Mouse (Mus musculus) cerebellum, adult 2 months (tissue): ENCODE results near the gene Npr1.

Experiments
- CTCF ChIP-seq: fragments of 200-500 bp; IDR thresholded peaks from 2 replicates; pipeline ENCODE4 v1.5.1; 2011; ENCODE audit warnings: low read depth, mild to moderate bottlenecking, control low read depth, low read length, moderate library complexity, borderline replicate concordance; ENCODE audit not compliant: insufficient read depth
- POLR2A ChIP-seq: fragments of 200-500 bp; IDR thresholded peaks from 2 replicates; pipeline ENCODE4 v1.6.1; 2011; ENCODE audit warnings: low read length, control low read depth, borderline replicate concordance; ENCODE audit not compliant: insufficient read depth

DNA sequence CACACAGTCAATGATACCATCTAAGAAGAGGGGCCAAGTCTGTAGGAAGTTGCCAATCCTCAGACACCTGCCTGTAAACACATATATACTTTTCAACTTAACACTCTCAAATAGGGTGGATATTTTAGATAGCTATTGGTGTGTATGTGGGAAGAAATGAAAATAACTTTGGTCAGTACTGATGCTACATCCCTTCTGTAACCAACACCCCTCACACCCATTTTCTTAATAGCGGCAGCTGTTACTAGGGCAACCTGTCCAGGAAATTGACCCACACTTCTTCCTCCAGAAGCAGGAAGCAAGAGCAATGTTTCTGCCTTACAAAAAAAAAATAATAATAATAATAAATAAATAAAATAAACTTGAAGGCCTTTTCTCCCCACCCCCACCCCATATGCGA is 33.3 kb downstream of the Npr1 start:
- TF ChIP-seq POLR2A (no peak), CTCF (no peak)
